Mouse (Mus musculus) spleen, postnatal 10 days (tissue): ENCODE data around the gene Efcab12.
"Not testable (repeated sequence)": the region's sequence is repeated elsewhere in the genome, so short reads cannot be mapped to it uniquely, and the experiment has no call there.

Source experiments
- DNase-seq, 2 experiments: peaks; one replicate each; pipeline ENCODE4 v3.0.0; 2021 to 2022; ENCODE audit warnings: low spot score in 2 of 2

Gene Efcab12

GRCm38 (mm10) chr6:115838161-115838597 lies at the start of gene Efcab12:
Efcab12 (minus strand) TSS chr6:115838412.
- peak in 1 of 2 experiments; percentile 66 for DNase-seq

- peak in 1 of 2 experiments; percentile 55 for DNase-seq
Measured at GRCm38 (mm10) chr6:115886894-115887293, 48.7 kb upstream of the Efcab12 start.

GRCm38 (mm10) chr6:115884018-115884417 lies 45.8 kb upstream of the Efcab12 start:
- no peak for DNase-seq

- DNase-seq, result no peak
Measured at GRCm38 (mm10) chr6:115880751-115881150, 42.5 kb upstream of the Efcab12 start.

DNA sequence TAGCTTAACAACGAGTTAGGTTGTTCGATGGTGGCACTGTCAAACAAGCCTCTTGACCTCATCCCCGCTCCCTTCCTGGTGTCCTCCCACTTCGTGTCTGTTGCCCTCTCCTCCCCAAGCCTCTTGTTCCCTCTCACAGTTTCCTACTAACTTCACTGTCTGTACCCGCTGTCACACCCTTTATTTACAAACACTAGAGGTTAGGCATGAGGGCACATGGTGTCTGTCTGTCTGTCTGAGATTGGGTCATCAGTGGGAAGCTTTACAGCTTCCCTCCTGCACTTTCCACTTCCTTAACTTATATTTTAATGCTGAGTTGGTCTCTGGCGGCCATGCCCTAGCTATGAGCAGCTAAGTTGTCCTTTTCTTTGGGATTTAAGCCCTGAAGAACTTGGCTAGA lies 41.5 kb upstream of the Efcab12 start:
- no peak for DNase-seq

GRCm38 (mm10) chr6:115878694-115879093 lies 40.5 kb upstream of the Efcab12 start:
- DNase-seq, result no peak

GRCm38 (mm10) chr6:115877239-115877638 lies 39.0 kb upstream of the Efcab12 start:
- DNase-seq, result no peak

- DNase-seq, result not testable (repeated sequence)
Measured at GRCm38 (mm10) chr6:115871318-115871717, 33.1 kb upstream of the Efcab12 start.

DNA sequence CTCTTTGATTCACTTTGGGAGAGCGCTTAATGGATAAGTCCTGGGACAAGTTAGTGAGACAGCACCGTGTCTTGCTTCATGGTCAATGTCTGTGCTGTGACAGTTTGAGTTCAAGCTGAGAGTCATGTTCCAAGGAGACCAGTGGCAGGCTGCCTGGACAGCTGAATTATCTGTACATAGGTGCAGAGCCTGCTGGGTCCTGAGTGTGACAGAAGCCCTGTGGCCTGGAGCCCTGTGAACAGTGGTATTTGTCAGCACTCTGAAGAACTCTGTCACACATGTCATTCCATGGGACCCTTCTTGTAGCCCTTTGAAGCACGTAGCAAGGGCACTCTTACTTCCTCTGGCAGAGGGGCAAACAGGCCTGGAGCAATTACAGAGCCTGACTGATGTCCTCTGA lies 28.9 kb upstream of the Efcab12 start:
- DNase-seq, result not testable (repeated sequence)

GRCm38 (mm10) chr6:115865246-115865645 lies 27.0 kb upstream of the Efcab12 start:
- no peak for DNase-seq

DNA sequence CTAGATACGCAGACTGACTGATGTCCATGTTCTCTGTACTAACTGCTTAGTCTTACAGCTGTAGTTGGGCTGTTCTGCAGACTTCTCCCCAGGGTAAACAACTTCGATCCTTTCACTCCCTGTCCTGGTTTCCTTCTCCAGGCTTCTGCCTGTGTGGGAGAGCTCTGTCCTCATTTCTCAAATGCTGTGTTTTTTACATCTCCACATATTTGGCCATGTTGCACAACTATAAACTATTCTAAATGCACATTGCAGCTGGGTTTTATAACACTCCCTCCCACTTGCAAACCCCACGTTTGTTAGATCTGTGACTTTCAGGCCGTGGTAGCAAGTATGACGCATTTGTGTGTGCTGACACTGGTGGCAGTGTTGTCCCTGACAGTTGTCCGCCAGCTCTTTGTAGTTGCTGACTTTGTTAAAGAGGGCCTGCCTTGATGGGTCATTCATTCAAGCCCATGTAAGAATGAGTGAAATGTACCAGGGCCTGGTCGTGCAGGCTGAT lies 25.2 kb upstream of the Efcab12 start:
- no peak for DNase-seq

- no peak for DNase-seq
Measured at GRCm38 (mm10) chr6:115860027-115860556, 21.9 kb upstream of the Efcab12 start.

- no peak for DNase-seq
Measured at GRCm38 (mm10) chr6:115859258-115859657, 21.0 kb upstream of the Efcab12 start.

- no peak for DNase-seq
Measured at GRCm38 (mm10) chr6:115856361-115856745, 18.1 kb upstream of the Efcab12 start.

- no peak for DNase-seq
Measured at GRCm38 (mm10) chr6:115855733-115856360, 17.6 kb upstream of the Efcab12 start.

DNA sequence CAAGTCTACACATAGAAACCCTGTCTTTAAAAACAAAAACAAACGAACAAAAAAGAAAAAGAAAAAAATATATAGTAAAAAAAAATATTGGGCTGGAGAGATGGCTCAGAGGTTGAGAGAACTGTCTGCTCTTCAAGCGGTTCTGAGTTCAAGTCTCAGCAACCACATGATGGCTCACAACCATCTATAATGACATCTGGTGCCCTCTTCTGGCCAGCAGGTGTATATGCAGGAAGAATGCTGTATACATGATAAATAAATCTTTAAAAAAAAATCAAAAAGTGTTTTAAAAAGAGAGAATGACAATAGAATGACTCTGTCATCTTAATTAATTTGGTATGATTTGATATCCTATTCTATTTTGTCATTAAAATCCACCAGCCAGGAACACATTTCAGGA lies 16.2 kb upstream of the Efcab12 start:
- peak in 1 of 2 experiments; percentile 58 for DNase-seq

GRCm38 (mm10) chr6:115853985-115854384 lies 15.8 kb upstream of the Efcab12 start:
- DNase-seq, result no peak

DNA sequence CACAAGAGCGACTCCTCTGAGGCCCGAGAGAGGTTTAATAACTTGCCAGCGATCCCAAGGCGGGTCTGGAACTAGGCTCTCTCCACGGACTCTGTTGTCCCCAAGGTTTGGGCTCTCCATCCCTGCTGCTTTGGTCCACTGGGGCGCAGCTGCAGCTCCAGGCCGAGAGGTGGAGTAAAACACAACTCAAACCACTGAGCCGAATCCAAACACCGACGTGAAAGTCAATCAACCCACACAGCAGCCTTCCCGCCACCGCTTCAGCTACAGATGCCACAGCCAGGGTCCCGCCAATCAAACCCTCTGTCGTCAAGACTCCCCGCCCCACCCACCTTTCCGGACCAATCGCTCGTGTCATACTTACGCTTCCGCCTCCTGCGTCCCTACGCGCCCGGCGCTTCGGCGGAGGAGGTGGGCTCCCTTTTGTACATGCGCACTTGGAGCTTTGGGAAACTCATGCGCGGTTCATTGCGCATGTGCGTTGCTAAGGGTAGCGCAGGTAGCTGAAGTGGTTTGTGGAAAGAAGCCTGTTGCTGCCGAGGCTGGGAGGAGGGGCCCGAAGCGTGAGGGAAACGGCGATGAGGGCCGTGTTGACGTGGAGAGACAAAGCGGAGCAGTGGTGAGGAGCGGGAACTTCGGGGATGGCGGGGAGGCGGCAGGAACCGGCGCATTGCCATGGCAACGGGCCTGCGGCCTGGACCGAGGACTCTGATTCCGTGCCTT lies 15.0 kb upstream of the Efcab12 start, which contains the start of the genes Mbd4 and Ift122:
TSS of gene Mbd4 (minus strand) at position 281 of the 723 bp plus-strand sequence.
TSS of gene Ift122 (plus strand) at position 380 of the 723 bp plus-strand sequence.
- peak; percentile 90 to 98 for DNase-seq

GRCm38 (mm10) chr6:115852446-115853090 lies 14.4 kb upstream of the Efcab12 start:
- DNase-seq, result peak in 1 of 2 experiments; percentile 53

GRCm38 (mm10) chr6:115848598-115849304 lies 10.5 kb upstream of the Efcab12 start:
- no peak for DNase-seq

- peak; percentile 53 to 82 for DNase-seq
Measured at GRCm38 (mm10) chr6:115846640-115847411, 8.6 kb upstream of the Efcab12 start.
